In the genomic region with DNA sequence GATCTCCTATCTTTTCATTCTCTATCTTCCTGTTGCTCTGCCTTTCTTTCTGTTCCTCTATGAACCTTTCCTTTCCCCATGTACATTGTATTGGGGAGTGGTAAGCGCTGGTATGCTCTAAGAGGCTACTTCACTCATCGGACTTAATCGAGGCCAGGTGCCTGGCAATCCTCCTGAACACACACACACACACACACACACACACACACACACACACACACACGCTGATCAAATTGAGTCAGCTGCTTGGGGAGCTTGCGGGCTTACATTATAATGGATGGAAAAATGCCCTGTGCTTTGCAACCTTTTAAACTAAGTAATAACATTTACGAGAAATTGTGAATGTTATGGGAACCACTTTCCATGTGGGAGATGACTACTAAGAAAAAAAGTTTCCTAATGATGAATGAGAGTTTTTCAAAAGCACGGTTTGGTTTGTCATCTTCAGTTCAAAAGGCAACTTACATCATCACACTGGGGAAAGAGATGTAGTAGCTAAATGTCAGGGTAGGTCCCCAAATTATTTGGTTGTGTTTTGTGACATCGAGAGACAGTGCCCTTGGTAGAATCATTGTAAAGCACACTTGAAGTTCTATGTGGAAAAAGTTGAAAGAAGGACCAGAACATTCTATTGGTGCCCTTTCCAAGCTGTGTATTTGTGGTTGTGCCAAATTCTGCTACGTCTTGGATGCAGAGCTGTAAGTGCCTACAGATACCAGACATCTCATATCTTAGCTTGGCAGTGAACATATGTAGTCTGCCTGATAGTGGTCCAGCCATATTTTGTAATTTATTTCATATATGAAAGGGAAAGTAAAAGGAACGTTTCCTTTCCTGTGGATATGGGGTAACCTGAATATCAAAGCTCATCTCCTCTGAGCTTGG, we compare ENCODE assay signal across 1 mouse cellular context.
TF ChIP-seq lines count a peak whose summit lies in the region.

No protein-coding gene starts in this region.

TF ChIP-seq in MEL, 35 proteins besides CTCF, POLR2A, EP300 and RAD21 (continued from another document):
- TF ChIP-seq CHD1 (IDR thresholded peaks at IDR 0.05; ENCODE audit: low read depth, low read length) (no peak), ELF1 (IDR thresholded peaks at IDR 0.05; ENCODE audit: low read depth, low read length) (no peak), ZKSCAN1 (IDR thresholded peaks at IDR 0.05; ENCODE audit: low read depth, low read length) (no peak), ZC3H11A (IDR thresholded peaks at IDR 0.05; ENCODE audit: low read depth, low read length) (no peak), GATA1 (IDR thresholded peaks at IDR 0.05; ENCODE audit: low read depth, low read length) (peak; percentile 71; the same call in 1 of the 2 replicates), MAFK (IDR thresholded peaks at IDR 0.05; ENCODE audit: borderline replicate concordance, low read depth, low read length) (no peak), TCF12 (IDR thresholded peaks at IDR 0.05; ENCODE audit: low read depth, low read length) (peak; percentile 81), MXI1 (IDR thresholded peaks at IDR 0.05; ENCODE audit: low read depth, low read length) (no peak), NELFE (IDR thresholded peaks at IDR 0.05; ENCODE audit: low read depth, low read length) (no peak), HCFC1 (IDR thresholded peaks at IDR 0.05; ENCODE audit: low read depth, low read length) (no peak), MYC (IDR thresholded peaks at IDR 0.05; ENCODE audit: low read depth, low read length) (no peak), TAL1 (IDR thresholded peaks at IDR 0.05; ENCODE audit: low read length) (peak; percentile 56)
